Mouse (Mus musculus) embryonic fibroblast, embryonic 13.5 days (primary cell): ENCODE measurements around the gene Acly. TPM values are rescaled to one million over a fixed set of nuclear protein-coding genes. Genes with fewer than 3 reads are reported as not detected.
A peak's percentile ranks its signal among the peaks of the same experiment; 100 is the strongest.

Source experiments
- H3K27ac ChIP-seq: 2 replicates; pipeline ENCODE4 v1.5.1; 2012; ENCODE audit warnings: low read length, control low read depth, inconsistent platforms; ENCODE audit not compliant: insufficient read depth
- H3K4me1 ChIP-seq: 2 replicates; pipeline ENCODE4 v1.6.1; 2011; ENCODE audit warnings: low read length; ENCODE audit not compliant: control insufficient read depth, insufficient read depth
- H3K4me3 ChIP-seq: 2 replicates; pipeline ENCODE4 v1.5.1; 2011; ENCODE audit warnings: mild to moderate bottlenecking, control low read depth, low read length; ENCODE audit not compliant: insufficient read depth
- CTCF ChIP-seq: IDR thresholded peaks from 2 replicates; pipeline ENCODE4 v1.5.1; 2011; ENCODE audit warnings: mild to moderate bottlenecking, control low read depth, low read length, moderate library complexity, borderline replicate concordance; ENCODE audit not compliant: insufficient read depth
- POLR2A ChIP-seq: IDR thresholded peaks from 2 replicates; pipeline ENCODE4 v1.6.1; 2011; ENCODE audit warnings: low read depth, mild to moderate bottlenecking, control low read depth, low read length, moderate library complexity
- polyA plus RNA-seq: library from polyadenylated mRNA; stranded (reverse); fragments of >200 nt; gene quantifications from 2 replicates; pipeline ENCODE4 v1.2.4, GENCODE M21; 2011; ENCODE audit warnings: low read depth; ENCODE audit not compliant: missing spikeins, insufficient read length

Acly gene
- polyA plus RNA-seq, 1 experiment, result 111 TPM

DNA sequence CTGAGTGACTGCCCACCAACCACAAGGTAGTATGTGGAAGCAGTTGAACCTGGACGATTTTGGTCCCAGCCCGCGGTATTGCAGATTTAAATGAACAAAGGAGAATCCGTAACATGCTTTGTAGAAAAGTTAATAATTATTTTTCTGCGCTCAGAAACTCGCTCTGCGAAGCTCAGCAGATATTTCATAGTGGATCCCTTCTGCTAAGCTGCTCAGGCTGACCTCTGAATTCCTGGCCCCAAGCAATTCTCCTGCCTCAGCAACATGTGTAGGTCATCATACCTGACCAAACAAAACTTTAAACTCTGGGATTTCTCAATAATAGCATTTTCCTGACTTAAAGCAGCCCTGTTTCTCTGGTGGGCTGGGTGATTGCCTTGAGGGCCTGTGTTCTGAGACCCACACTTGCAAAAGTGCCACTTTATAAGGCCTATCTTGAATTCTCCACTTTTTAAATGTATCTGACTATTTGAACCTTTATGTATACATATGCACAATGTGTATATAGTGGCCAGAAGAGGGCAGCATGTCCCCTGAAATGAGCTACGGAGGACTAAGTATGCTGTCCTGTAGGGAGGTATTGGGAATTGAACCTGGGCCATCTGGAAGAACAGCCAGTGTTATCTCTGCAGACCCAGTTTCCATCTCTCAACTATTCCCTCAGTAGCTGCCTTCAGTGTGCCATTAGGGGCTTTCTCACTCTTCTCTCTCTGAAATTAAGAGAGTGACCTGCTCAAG lies 41.8 kb downstream of the Acly start:
- H3K4me1 ChIP-seq, result no peaks in the 10 kb centered on the region
- H3K27ac ChIP-seq, result no peak overlapping the region
- H3K4me3 ChIP-seq, result no peak overlapping the region
- TF ChIP-seq CTCF, result no peak
- TF ChIP-seq POLR2A, result no peak

DNA sequence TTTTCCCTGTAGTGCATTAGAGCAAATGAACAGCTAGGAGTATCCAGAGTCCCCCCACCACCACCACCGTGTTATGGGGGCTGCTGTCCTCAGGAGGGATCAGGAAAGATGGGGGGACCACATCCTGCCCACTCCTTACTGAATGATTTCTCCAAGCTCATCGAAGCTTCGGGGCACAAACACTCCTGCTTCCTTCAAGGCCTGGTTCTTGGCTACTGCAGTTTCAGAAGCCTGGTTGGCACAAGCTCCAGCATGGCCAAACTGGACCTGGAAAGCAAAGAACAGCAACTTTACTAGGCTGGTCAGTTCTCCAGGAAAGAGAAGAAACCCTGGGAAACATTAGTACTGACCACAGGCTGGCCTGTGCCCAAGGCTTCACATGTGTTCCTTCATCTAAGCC lies 43.3 kb downstream of the Acly start:
- Histone ChIP-seq H3K4me1 (no peaks in the 10 kb centered on the region), H3K27ac (no peak overlapping the region), H3K4me3 (no peak overlapping the region)
- no peak for TF ChIP-seq POLR2A
- no peak for TF ChIP-seq CTCF

DNA sequence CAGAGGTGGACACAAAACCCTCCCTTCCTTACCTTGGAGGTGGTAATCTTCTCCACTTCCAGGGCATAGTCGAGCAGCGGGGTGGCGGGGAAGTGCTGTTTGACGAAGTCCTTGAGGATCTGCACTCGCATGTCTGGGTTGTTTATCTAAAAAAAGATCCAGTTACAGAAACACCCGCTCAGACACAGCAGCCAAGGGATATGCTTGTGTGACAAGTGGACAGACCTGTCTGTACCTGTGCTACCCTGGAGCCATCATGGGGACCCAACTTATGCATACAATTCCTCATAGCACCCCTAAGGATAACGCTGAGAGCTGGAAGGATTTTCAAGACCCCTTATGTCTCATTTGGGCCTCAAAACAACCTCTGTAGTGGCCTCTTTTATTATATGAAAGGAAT lies 48.6 kb downstream of the Acly start:
- no peak overlapping the region for H3K27ac ChIP-seq
- TF ChIP-seq POLR2A, result no peak
- TF ChIP-seq CTCF, result no peak

DNA sequence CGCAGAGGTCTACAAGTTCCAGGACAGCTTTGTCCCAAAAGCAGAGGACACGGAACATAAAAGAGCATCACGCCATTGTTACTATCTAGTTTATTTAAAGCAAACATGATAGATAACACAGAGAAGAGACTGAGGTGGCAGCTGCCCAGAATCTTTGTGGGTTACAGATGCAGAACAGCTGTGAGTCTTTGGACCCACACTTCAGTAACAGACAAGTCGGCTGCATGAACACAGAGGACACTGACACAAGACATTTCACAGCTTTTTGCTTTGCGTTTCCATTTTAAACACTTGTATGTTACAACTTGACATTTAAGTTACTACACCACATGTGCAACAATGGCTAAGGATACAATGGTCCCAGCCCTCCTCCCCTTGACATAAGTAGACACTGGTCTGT lies 51.5 kb downstream of the Acly start:
- TF ChIP-seq POLR2A (no peak), CTCF (no peak)

More for the DNA sequence above, 48.6 kb downstream of the Acly start:
- H3K4me1 ChIP-seq, result no peaks in the 10 kb centered on the region
- no peak overlapping the region for H3K4me3 ChIP-seq

DNA sequence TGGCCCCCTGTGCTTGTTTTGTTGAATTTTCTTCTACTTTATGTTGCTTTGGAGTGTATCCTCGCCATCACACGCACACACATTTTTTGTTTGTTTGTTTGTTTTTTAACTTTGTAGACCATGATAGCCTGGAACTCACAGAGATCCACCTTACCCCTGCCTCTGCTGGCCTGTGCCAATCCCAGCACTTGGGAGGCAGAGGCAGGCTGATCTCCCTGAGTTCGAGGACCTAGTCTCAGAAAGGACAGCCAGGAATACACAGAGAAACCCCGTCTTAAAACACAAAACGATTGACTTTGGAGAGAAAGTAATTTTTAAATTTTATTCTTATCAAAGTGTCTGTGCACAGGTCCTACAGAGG lies 54.9 kb downstream of the Acly start:
- Histone ChIP-seq H3K4me1 (peaks cover 5% of the 10 kb centered on the region), H3K4me3 (no peak overlapping the region), H3K27ac (no peak overlapping the region)
- TF ChIP-seq CTCF, result no peak
- TF ChIP-seq POLR2A, result no peak

More for the DNA sequence above, 51.5 kb downstream of the Acly start:
- Histone ChIP-seq H3K4me1 (no peaks in the 10 kb centered on the region), H3K4me3 (no peak overlapping the region), H3K27ac (no peak overlapping the region)

DNA sequence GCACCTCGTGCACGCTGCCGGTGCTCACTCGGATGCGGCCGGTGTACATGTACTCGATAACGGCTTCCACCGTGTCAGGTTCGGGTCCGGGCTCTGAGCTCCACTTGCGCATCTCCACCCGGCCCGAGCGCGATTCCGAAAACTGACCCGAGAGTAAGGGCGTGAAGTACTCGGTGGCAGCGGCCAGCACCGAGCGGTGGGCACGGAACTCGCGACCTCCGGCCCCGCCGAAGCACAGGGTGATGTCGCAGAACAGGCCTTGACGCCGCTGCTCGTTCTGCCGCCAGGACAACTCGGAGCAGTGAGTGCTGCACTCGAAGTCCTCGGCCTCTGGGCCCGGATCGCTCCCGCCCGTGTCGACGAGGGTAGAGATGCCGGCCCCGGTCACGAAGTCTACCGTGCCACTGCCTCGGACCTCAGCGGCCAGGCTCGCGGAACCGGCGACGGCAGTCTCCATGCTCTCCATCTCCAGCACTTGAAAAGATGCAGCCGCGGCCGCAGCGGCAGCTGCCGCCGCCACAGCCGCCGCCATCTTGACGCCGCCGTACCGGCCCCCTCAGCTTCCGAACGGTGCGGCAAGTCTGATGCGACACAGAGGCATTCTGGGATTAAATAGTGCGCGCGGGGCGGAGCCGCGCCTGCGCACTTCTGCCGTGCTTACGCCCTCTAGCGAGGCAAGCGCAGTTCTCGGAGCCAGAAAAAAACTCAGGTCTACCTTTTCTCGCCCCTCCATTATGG lies 55.4 kb downstream of the Acly start, which contains the start of gene Klhl11:
TSS of gene Klhl11 (minus strand) at position 545 of the 738 bp plus-strand sequence.
- Histone ChIP-seq H3K4me3 (peak within 1 kb of the TSS; percentile 65), H3K4me1 (peaks cover 5% of the 10 kb centered on the region), H3K27ac (no peak within 1 kb of the TSS)
- TF ChIP-seq POLR2A, result peak; percentile 95
- TF ChIP-seq CTCF, result peak; percentile 73

DNA sequence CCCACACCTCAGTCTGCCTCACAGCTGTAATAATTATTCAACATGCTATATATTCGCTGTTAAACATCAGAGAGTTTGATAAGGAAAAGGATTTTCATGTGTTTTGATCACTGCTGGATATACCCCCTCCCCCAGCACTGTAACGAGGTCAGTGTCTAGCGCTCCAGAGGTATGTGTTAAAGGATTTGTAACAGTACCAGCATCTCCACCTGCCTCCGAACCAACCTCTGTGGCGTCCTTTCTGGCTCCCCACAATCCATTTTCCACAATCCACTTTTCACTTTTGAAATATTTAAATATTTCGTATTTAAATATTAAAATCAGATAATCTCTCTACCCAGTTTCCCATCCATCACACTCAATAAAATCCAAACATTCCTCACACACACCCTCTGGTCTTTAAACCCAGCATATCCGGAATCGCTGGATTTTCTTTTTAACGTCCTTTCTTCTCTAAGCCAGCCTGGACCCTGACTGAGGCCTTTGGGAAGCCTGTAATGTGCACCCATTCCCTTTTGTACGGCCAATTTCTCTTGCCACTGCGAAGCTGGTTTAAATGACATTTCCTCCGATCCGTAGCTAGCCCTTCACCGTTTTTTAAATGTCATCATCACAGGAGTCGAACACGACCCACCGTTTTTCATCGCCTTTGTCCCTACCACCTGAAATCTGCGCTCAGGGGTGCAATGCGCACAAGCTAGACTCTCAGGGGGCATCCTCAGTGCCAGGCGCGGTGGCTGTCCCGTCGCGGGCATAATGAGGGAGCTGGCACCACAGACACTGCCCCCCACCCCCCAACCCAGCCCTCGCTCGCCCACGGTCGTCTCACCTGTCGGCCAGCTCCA lies 56.2 kb downstream of the Acly start:
- peaks cover 5% of the 10 kb centered on the region for H3K4me1 ChIP-seq
- no peak overlapping the region for H3K27ac ChIP-seq

DNA sequence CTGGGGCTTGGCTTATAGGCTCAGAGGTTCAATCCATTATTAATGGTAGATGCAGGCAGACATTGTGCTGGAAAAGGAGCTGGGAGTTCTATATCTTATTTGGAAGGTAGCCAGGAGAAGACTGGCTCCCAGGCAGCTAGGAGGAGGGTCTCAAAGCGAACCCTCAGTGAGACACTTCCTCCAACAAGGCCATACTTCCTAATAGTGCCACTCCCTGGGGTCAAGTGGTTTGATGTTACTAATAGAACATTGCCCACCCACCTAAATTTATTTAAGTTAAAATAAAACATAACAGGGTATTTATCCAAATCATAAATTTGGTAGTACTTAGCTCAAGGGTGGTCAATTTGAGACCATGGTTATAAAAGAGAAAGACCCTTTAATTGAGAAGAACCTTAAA lies 62.0 kb downstream of the Acly start:
- TF ChIP-seq POLR2A, result no peak
- TF ChIP-seq CTCF, result no peak
- Histone ChIP-seq H3K4me3 (no peak overlapping the region), H3K4me1 (peaks cover 1% of the 10 kb centered on the region), H3K27ac (no peak overlapping the region)

More for the DNA sequence above, 56.2 kb downstream of the Acly start:
- TF ChIP-seq POLR2A, result no peak
- no peak for TF ChIP-seq CTCF
- peak overlapping the region; percentile 65 for H3K4me3 ChIP-seq

DNA sequence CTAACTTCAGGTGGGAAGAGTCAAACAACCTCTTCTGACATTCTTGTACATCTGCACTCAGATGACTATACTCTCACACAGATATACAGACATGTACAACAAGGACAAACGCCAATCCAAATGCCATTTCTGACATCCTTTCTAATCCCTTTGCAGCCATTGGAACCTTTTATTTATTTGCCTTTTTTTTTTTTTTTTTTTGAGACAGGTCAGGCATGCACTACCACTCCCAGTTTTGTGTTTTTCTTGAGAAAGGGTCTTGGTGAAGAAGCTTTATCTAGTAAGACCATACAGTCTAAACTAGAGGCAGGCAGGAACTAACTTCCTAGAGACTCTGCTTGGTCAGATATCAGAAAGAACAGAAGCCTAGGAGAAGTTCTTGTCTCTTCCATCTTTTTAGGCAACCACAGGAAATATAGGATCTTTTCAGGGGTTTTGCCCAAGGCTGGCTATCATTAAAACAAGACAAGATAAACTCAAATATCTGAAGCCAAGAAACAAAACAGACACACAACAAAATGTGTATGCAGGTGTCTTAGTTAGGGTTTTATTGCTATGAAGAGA lies 62.5 kb downstream of the Acly start:
- TF ChIP-seq CTCF (no peak), POLR2A (no peak)
- H3K4me3 ChIP-seq, result no peak overlapping the region
- H3K4me1 ChIP-seq, result no peaks in the 10 kb centered on the region; the same call in 1 of the 2 replicates
- H3K27ac ChIP-seq, result no peak overlapping the region
